Mouse (Mus musculus) forebrain, postnatal 0 days (tissue): ENCODE data around the gene U2surp. TPM values are rescaled to one million over a fixed set of nuclear protein-coding genes. Genes with fewer than 3 reads are reported as not detected.
A peak's percentile ranks its signal among the peaks of the same experiment; 100 is the strongest.

Experiments used
- ATAC-seq: fragments of 200-750 bp; cut with Nextera tagmentation; 2 replicates; pipeline ENCODE4 v1.8.0; 2017; ENCODE audit warnings: mild to moderate bottlenecking, moderate library complexity
- DNase-seq: peaks from one replicate; pipeline ENCODE4 v3.0.0-alpha.2; 2015
- H3K27ac ChIP-seq: fragments of 300-500 bp; sonication (generic); 2 replicates; pipeline ENCODE4 v1.5.1; 2014; ENCODE audit warnings: low read depth, mild to moderate bottlenecking, antibody characterized with exemption, low read length, moderate library complexity, mixed read lengths
- H3K27me3 ChIP-seq: fragments of 300-500 bp; sonication (generic); 2 replicates; pipeline ENCODE4 v1.6.1; 2014; ENCODE audit warnings: mild to moderate bottlenecking, low read length, mixed read lengths; ENCODE audit not compliant: insufficient read depth
- H3K36me3 ChIP-seq: fragments of 300-500 bp; sonication (generic); 2 replicates; pipeline ENCODE4 v1.6.1; 2014; ENCODE audit warnings: mild to moderate bottlenecking, moderate library complexity; ENCODE audit not compliant: insufficient read depth
- H3K4me1 ChIP-seq: fragments of 300-500 bp; sonication (generic); 2 replicates; pipeline ENCODE4 v1.6.1; 2014; ENCODE audit warnings: antibody characterized with exemption; ENCODE audit not compliant: insufficient read depth
- H3K4me2 ChIP-seq: fragments of 300-500 bp; sonication (generic); 2 replicates; pipeline ENCODE4 v1.6.1; 2014; ENCODE audit warnings: low read depth, mild to moderate bottlenecking, moderate library complexity
- H3K4me3 ChIP-seq: fragments of 300-500 bp; sonication (generic); 2 replicates; pipeline ENCODE4 v1.5.1; 2014; ENCODE audit warnings: low read depth, low read length, mixed read lengths
- H3K9ac ChIP-seq: fragments of 300-500 bp; sonication (generic); 2 replicates; pipeline ENCODE4 v1.6.1; 2014; ENCODE audit warnings: mild to moderate bottlenecking
- H3K9me3 ChIP-seq: fragments of 300-500 bp; sonication (generic); 2 replicates; pipeline ENCODE4 v1.6.1; 2016; ENCODE audit warnings: low read length
- CTCF ChIP-seq: sonication (generic); IDR thresholded peaks from 2 replicates; pipeline ENCODE4 v1.5.1; 2016; ENCODE audit warnings: antibody characterized with exemption, control low read depth, low read depth
- WGBS: fragments of 180-500 bp; shearing (Covaris S2); extraction: QIAGEN DNeasy Blood & Tissue Kit; methylation state at CpG from one replicate; pipeline ENCODE4 v1.1.7; 2014; 5-methylcytosine and 5-hydroxymethylcytosine counted together
- polyA plus RNA-seq: library from polyadenylated mRNA; unstranded; fragments of >200 nt; fragmentation: Nextera tagmentation; extraction: Ambion mirVana; gene quantifications from 2 replicates; pipeline ENCODE4 v1.2.1, GENCODE M21; 2015
- total RNA-seq: library from RNA; depleted of rRNA; stranded (reverse); fragments of >200 nt; gene quantifications from 2 replicates; pipeline ENCODE4 v1.2.3, GENCODE M21; 2014; rRNA removed

Gene U2surp
- total RNA-seq (58.2 and 77.5 TPM in 2 replicates), polyA plus RNA-seq (117 and 126 TPM in 2 replicates)

DNA sequence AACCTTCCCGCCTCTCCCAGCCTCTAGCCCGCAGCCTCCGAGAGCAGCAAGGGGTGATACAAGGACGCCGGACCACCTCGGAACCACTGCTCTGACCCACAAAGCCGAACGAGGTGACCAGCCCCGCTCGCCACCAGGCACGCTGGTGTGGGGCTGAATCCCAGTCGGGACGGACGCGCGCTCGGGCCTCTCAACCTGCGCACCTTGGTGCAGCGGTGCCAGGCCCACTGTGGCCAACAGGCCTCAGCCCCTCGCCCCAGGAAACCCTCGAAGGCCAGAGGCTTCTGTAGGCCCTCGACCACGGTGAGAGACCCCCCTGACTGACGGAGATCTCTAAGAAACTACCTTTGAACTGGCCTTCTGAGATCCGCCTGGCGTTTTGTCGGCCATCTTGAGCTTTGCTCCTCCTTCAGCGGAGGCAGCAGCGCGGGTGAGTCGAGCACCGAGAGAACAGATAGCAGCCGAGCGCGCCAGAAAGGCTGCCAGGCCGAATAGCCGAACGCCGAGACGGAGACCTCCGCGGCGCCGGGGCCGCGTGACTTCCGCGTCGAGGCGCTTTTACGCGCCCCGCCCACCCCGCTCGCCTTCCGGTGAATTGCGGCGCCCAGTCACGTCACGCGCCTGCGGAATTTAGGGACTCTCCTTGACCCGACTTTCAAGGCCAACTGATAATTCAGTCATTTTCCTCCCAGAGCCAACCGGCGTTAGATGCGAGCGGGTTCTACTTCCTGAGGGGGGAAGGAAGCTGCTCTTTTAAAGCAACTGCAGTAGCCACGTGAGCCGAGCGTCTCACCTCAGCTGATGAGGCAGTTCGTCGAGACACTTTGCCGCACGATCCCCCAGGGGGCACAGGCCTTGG, at the start of gene U2surp:
Gene U2surp, minus strand, starts transcription at position 525 of the 859 bp plus-strand sequence.
- peaks cover 10% of the 10 kb centered on the region for H3K4me1 ChIP-seq
- H3K36me3 ChIP-seq, result no peaks in the 10 kb centered on the region
- H3K27me3 ChIP-seq, result no peaks in the 10 kb centered on the region
- peak within 1 kb of the TSS; percentile 98 for H3K4me3 ChIP-seq
- DNase-seq, result peak; percentile 98
- peak within 1 kb of the TSS; percentile 71 for H3K4me2 ChIP-seq
- WGBS, result under 1% methylated on average over 74 of the region's 74 CpGs
- ATAC-seq, result peak; percentile 98
- H3K27ac ChIP-seq, result peak within 1 kb of the TSS; percentile 93
- peak; percentile 57 for TF ChIP-seq CTCF
- H3K9me3 ChIP-seq, result no peaks in the 10 kb centered on the region
- H3K9ac ChIP-seq, result peak within 1 kb of the TSS; percentile 86

DNA sequence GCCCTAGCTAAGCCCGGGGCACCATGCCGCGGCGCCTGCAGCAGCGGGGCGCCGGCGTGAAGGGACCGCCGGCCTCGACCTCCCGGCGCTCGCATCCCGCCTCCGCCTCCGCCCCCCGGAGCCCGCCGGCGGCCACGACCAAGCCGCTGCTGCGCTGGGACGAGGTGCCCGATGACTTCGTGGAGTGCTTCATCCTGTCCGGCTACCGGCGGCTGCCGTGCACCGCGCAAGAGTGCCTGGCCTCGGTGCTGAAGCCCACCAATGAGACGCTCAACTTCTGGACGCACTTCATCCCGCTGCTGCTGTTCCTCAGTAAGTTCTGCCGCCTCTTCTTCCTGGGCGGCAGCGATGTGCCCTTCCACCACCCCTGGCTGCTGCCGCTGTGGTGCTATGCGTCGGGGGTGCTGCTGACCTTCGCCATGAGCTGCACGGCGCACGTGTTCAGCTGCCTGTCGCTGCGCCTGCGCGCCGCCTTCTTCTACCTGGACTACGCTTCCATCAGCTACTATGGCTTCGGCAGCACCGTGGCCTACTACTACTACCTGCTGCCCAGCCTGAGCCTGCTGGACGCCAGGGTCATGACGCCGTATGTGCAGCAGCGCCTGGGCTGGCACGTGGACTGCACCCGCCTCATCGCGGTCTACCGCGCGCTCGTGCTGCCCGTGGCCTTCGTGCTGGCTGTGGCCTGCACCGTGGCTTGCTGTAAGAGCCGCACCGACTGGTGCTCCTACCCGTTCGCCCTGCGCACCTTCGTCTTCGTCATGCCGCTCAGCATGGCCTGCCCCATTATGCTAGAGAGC, 48.3 kb upstream of the U2surp start:
- ATAC-seq (peak; percentile 74), DNase-seq (peak; percentile 74)
- Histone ChIP-seq H3K4me2 (peak overlapping the region; percentile 91), H3K27me3 (peaks cover 8% of the 10 kb centered on the region; the same call in 1 of the 2 replicates), H3K4me3 (peak overlapping the region; percentile 73), H3K9me3 (no peaks in the 10 kb centered on the region), H3K9ac (peak overlapping the region; percentile 71), H3K36me3 (no peaks in the 10 kb centered on the region), H3K4me1 (peaks cover 20% of the 10 kb centered on the region; the same call in 1 of the 2 replicates), H3K27ac (peak overlapping the region; percentile 80)
- 15% methylated on average over 66 of the region's 78 CpGs for WGBS
- no peak for TF ChIP-seq CTCF

DNA sequence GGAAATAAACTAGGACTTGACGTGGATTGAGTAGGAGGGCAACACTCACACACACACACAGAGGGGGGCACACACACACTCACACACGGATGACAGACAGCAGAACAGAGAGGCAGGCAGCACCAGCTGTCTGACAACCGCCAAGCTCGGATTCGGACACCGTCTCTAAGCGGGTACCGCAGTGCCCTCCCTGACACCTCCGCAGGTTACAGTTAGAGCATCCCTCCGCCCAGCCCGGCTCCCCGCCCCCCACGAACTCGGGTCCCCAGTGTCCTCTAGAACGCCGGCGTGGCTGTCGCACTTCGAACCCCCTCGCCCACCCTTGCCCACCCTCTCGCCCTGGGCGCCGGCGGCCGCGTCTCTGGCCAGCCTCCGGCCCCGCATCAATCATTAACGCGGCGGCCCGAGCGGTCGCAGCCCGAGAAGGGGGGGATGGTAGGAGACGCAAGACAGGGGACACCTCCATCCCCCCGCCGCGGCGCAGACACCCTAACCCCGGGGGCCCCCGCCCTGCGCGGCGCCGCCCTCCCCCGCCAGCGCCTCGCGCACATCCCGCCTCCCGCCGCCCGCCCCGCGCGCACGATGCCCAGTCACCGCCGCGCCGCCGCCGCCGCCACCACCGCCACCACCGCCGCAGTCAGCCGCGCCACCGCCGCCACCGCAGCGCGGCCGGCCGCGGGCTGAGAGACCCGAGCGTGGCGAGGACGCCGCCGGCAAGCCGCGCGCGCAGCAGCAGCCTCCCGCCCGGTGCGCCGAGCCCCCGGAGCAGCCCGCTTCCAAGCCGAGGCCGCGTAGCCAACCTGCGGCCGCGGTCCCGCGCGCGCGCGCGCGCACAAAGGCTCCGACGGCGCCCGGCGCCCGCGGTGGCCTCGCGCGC, 47.5 kb upstream of the U2surp start, which contains the start of gene Paqr9:
Gene Paqr9, plus strand, starts transcription at position 599 of the 877 bp plus-strand sequence.
- ATAC-seq (peak; percentile 69), DNase-seq (peak; percentile 65)
- WGBS, result 0% methylated on average over 48 of the region's 118 CpGs
- no peaks in the 10 kb centered on the region for H3K9me3 ChIP-seq
- peak within 1 kb of the TSS; percentile 91 for H3K4me2 ChIP-seq
- peak within 1 kb of the TSS; percentile 73 for H3K4me3 ChIP-seq
- no peaks in the 10 kb centered on the region for H3K36me3 ChIP-seq
- H3K9ac ChIP-seq, result peak within 1 kb of the TSS; percentile 71
- peak within 1 kb of the TSS; percentile 80 for H3K27ac ChIP-seq
- H3K27me3 ChIP-seq, result peaks cover 8% of the 10 kb centered on the region; the same call in 1 of the 2 replicates
- H3K4me1 ChIP-seq, result peaks cover 20% of the 10 kb centered on the region; the same call in 1 of the 2 replicates
- TF ChIP-seq CTCF, result no peak

DNA sequence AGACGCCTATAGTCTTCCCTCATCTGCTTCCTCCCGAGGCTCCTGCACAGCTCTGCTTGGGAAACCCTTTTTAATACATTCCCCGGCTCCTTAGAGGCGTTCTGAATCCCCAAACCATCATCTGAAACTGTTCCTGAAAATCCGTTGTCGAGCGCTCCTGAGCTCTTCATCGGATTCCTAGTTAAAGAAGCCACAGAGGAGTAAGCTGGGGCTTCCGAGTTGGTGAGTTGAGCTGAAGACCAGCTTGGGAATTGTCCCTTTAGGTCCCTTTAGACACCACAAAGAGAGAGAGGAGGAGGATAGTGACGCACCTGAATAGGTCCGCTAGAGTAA, 46.9 kb upstream of the U2surp start:
- H3K4me2 ChIP-seq, result peak overlapping the region; percentile 91
- no peak; the same call in 1 of the 2 replicates for ATAC-seq
- H3K4me1 ChIP-seq, result peaks cover 20% of the 10 kb centered on the region; the same call in 1 of the 2 replicates
- H3K4me3 ChIP-seq, result peak overlapping the region; percentile 73
- H3K9ac ChIP-seq, result peak overlapping the region; percentile 71; the same call in 1 of the 2 replicates
- H3K36me3 ChIP-seq, result no peaks in the 10 kb centered on the region
- no peak overlapping the region for H3K27ac ChIP-seq
- WGBS, result 9% methylated on average over 11 of the region's 11 CpGs
- H3K27me3 ChIP-seq, result peaks cover 8% of the 10 kb centered on the region; the same call in 1 of the 2 replicates
- no peak for TF ChIP-seq CTCF
- DNase-seq, result peak; percentile 59
- H3K9me3 ChIP-seq, result no peaks in the 10 kb centered on the region

DNA sequence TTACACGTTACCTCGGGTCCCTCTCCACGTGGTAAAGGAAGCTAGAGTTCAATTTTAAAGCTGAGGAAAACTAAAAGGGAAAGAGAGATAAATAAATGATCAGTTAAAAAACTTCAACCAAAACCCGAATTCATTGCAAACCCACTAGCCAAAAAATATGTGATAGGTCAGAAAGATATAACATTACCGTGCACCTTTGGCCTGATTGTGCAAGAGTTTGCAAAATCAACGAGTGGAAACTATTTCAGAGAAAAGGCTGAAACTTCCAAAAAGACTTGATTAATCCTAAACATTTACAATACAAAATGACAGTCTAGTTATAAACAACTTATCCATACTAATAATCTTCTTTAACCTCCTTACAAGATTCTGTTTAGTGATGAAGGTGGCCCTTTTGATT, 45.9 kb upstream of the U2surp start:
- WGBS, result 70% methylated on average over 6 of the region's 6 CpGs
- H3K27ac ChIP-seq, result no peak overlapping the region
- no peak overlapping the region for H3K4me2 ChIP-seq
- no peak overlapping the region for H3K9ac ChIP-seq
- H3K36me3 ChIP-seq, result no peaks in the 10 kb centered on the region
- peaks cover 20% of the 10 kb centered on the region; the same call in 1 of the 2 replicates for H3K4me1 ChIP-seq
- H3K4me3 ChIP-seq, result no peak overlapping the region
- H3K27me3 ChIP-seq, result peaks cover 8% of the 10 kb centered on the region; the same call in 1 of the 2 replicates
- no peaks in the 10 kb centered on the region for H3K9me3 ChIP-seq
- DNase-seq (no peak), ATAC-seq (no peak)
- no peak for TF ChIP-seq CTCF

DNA sequence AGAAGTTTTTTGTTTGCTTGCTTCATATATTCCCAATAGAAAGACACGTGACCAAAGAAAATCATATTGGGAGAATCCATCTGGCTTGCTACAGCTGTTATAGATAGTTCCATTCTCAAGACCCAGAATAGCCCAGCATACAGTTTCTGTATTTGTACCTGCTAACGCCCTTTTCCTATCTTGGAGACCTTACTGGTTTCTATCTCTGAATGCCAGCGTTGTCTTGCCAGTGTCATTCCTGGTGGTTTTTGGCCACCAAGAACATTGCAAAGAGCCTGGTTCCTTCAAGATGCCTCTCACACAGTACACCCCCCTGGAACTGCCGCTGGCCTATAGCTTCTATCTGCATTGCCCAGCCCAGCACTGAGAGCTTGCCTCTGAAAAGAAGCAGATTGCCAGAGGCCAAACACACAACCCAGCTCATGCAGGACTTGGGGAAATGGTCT, 44.3 kb upstream of the U2surp start:
- no peak for ATAC-seq
- no peaks in the 10 kb centered on the region for H3K36me3 ChIP-seq
- H3K27me3 ChIP-seq, result peaks cover 8% of the 10 kb centered on the region; the same call in 1 of the 2 replicates
- H3K4me2 ChIP-seq, result no peak overlapping the region
- no peaks in the 10 kb centered on the region for H3K9me3 ChIP-seq
- 89% methylated on average over 4 of the region's 4 CpGs for WGBS
- no peak overlapping the region for H3K4me3 ChIP-seq
- no peak for DNase-seq
- H3K4me1 ChIP-seq, result peaks cover 15% of the 10 kb centered on the region; the same call in 1 of the 2 replicates
- H3K9ac ChIP-seq, result no peak overlapping the region
- no peak overlapping the region for H3K27ac ChIP-seq
- no peak for TF ChIP-seq CTCF
